Mouse (Mus musculus): Measurements from ENCODE around the gene Pigm.
A peak's percentile ranks its signal among the peaks of the same experiment; 100 is the strongest.

DNA sequence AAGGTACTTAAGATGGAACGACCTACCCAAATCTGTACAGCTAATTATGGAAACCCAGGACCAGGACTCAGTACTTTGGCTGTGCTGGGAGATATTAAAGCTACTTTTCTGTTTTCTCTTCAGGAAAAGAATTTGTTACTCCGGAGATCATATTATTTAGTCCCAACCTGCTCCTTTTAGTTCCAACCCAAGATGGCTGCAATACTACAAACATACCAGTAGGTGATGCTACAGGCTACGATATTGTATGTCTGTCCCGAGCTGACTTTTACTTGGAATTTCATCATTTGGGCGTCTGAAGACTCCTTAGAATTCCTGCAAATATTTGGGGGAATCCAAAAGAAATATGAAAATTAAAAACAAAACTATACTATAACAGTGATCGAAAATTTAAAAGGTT, 32.6 kb downstream of the Pigm start:
- TF ChIP-seq CTCF (conservative IDR thresholded peaks at IDR 0.05; ENCODE audit: low read length) = peak; percentile 100
- TF ChIP-seq NANOG (IDR thresholded peaks at IDR 0.05; ENCODE audit: borderline replicate concordance, low read length) = no peak
